Mouse (Mus musculus): ENCODE measurements around the gene Itgb8. TPM values are rescaled to one million over a fixed set of nuclear protein-coding genes. Genes with fewer than 3 reads are reported as not detected.

Itgb8 gene
- polyA plus RNA-seq, 1 experiment from 2014 or later = 11.8 TPM

Other genes with a start within 250 kb of the Itgb8 start
- not detected in 2 replicates for gene Macc1, start 75.5 kb upstream of the Itgb8 start, polyA plus RNA-seq (2015; fragmentation: Nextera tagmentation; extraction: Ambion mirVana)